Mouse (Mus musculus) forelimb bud, embryonic 11.5 days (tissue): ENCODE results near the gene Sag.

ENCODE experiments used
- DNase-seq: peaks from one replicate; pipeline ENCODE4 v3.0.0-alpha.2; 2012; ENCODE audit warnings: low read depth, low spot score

The Sag gene

GRCm38 (mm10) chr1:87803576-87803975 lies at the start of gene Sag:
TSS of gene Sag (plus strand) at chr1:87803680.
- DNase-seq = no peak

DNA sequence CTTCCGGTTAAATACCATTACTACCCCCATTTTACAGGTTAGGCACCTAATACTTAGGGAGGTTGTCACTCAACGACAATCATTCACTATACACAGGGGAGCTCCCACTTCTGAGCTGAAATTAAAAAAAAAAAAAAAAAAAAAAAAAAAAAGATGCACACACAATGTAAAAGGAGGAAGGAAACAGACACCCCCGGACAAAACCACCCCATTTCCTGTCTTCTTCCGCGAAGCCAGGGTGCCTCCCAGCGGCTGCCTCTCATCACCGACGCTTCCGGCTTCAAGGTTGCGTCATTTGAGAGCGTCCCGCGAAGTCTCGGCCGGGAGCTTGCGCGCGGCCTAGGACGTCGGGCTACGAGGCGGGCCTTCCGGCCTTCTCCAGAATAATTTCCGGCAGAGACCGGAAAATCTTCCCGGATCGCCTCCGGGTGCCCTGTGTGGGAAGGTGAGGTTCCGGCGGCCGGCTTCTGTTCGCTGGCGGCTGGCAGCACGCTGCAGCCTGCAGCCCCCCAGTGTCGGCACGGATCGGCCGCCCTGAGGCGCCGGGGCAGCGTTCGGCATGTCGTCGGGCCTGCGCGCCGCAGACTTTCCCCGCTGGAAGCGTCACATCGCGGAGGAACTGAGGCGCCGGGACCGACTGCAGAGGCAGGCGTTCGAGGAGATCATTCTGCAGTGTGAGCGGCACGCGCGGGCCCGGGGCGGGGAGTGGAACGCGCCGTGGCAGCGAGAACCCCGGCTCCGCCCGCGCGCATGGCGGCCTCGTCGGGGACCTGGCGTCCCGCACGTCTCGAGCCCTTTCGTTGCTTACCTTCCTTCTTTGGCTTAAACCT lies 47.6 kb upstream of the Sag start, which contains the start of gene Atg16l1:
Gene Atg16l1 (plus strand): TSS at position 230 of the 830 bp plus-strand sequence.
- DNase-seq = peak; percentile 93

- DNase-seq = no peak
These were observed 39.7 kb upstream of the Sag start for GRCm38 (mm10) chr1:87763821-87764220.

- DNase-seq = no peak
These were observed 37.7 kb upstream of the Sag start for GRCm38 (mm10) chr1:87765741-87766140.

- no peak for DNase-seq
These were observed 37.2 kb upstream of the Sag start for GRCm38 (mm10) chr1:87766233-87766632.

GRCm38 (mm10) chr1:87769263-87769662 lies 34.2 kb upstream of the Sag start:
- DNase-seq = no peak

GRCm38 (mm10) chr1:87770486-87770885 lies 33.0 kb upstream of the Sag start:
- no peak for DNase-seq

DNA sequence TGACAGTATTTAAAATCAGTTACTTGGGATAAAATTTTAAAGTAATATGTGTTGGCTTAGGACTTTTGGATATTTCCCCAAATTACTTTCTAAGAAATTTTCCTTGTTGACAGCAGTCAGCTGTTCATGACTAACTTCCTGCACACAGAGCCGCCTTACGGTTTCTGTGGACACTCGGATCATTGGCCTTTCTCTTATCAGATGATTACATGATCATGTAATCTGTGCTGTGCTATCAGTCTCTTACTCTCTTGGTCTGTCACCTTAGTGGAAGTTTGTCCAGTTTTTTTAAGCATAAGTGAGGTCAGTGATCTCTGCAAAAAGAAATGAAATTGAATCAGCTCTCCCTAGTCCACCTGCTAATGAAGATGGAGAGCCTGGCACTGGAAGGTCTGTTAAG lies 31.8 kb upstream of the Sag start:
- no peak for DNase-seq

- no peak for DNase-seq
These were observed 30.1 kb upstream of the Sag start for GRCm38 (mm10) chr1:87773336-87773735.

DNA sequence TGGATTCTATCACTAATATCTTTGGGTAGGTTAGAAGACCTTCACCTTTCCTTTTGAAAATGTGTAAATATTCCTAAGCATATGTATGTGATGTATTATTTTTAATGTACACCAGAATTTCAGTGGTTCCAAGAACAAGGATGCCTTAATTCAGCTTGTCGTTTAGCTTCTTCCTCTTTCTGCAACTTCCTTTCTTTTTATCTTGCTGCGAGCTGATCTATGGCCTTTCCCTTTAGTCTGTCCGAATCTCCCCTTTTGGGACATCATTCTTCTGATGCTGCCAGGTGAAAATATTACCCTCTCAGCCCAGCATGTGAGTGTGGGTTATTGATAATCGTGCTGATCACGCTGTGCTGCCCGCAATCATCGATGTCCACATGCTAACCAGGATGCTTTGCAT lies 28.6 kb upstream of the Sag start:
- DNase-seq = no peak

- DNase-seq = no peak
These were observed 24.2 kb upstream of the Sag start for GRCm38 (mm10) chr1:87779204-87779785.

GRCm38 (mm10) chr1:87785703-87786102 lies 17.8 kb upstream of the Sag start:
- DNase-seq = no peak

GRCm38 (mm10) chr1:87786251-87786650 lies 17.2 kb upstream of the Sag start:
- DNase-seq = no peak

- DNase-seq = no peak
These were observed 13.8 kb upstream of the Sag start for GRCm38 (mm10) chr1:87789665-87790064.

- DNase-seq = no peak
These were observed 10.9 kb upstream of the Sag start for GRCm38 (mm10) chr1:87792438-87793137.

DNA sequence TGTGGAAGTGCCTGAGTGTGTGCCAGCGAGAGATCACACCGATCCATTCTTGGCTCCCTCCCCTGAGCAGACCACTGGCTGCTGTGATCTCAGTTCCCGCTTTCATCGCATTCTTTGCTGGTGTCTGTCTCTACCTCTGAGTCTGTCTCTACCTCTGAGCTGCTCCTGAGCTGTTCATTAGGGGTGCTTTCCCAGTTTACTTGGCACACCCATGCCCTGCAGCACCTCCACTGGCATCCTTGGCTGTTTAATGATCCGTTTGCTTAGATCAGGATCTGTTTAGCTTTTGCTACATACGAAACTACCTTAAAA lies 10.4 kb upstream of the Sag start:
- DNase-seq = no peak

DNA sequence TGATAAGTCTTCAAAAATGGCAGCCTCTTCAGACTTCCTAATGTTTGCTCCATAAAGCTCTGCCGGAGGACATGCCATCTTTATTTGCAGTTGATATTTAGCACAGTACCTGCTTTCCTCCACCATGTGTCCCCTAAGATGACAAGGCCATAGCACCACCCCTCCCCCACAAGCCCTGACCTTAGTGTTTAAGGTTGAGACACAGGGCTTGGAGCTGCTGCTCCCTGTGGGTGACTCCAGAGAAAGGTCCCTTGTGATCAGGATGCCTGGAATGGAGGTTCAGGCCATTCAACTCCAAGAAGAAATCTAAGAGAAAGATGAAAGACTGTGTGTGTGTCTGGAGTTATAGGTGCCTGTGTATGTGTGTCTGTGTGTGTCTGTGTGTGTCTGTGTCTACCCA lies 5.8 kb upstream of the Sag start:
- DNase-seq = no peak

DNA sequence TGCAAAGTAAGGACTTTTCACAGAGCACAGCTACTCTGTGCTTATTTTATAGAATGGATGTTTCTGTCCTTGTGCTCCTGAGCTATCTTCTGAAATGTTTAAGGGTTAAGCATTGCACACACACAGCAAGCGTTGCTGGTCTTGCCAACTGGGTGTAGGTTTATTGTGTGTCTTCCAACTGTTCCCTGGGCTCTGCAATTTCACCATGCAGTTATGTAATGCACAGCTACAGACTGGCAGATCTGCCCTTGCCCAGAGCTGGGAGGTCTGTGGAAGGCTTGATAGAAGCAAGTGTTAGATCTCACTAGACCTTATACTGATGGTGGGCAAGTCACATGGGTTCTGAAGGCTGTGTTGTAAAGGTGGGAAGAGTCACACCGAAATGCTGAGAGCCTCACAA lies 5.2 kb upstream of the Sag start:
- no peak for DNase-seq

DNA sequence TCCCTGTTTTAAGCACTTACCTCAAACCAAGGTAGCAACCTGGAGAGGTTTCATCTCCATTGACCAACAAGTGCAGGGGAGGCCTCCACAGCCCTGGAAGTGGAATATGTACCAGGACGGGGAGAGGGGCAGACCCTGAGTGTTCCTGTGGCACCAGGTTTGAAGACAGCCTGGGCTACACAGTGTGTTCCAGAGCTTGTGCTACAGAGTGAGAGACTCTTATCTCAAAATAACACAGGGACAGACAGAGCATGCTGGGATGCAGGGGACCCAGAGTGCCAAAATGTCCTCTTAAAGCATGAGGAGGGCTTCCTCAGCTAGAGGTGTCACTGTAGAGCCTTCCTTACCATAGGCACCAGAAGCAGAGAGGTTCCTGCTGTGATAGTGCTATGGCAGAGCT lies 4.3 kb downstream of the Sag start:
- DNase-seq = no peak

- DNase-seq = no peak
These were observed 7.9 kb downstream of the Sag start for GRCm38 (mm10) chr1:87811391-87811790.

- no peak for DNase-seq
These were observed 8.6 kb downstream of the Sag start for GRCm38 (mm10) chr1:87812061-87812460.

- no peak for DNase-seq
These were observed 9.7 kb downstream of the Sag start for GRCm38 (mm10) chr1:87813155-87813554.

- DNase-seq = no peak
These were observed 10.2 kb downstream of the Sag start for GRCm38 (mm10) chr1:87813681-87814080.
